Mouse (Mus musculus): ENCODE results near the gene Rnps1. TPM values are rescaled to one million over a fixed set of nuclear protein-coding genes. Genes with fewer than 3 reads are reported as not detected.
A peak's percentile ranks its signal among the peaks of the same experiment; 100 is the strongest.

Gene Rnps1
- polyA plus RNA-seq, 1 experiment from 2014 or later = 293 TPM

GRCm38 (mm10) chr17:24437016-24437415, 22.7 kb downstream of the Rnps1 start:
- Histone ChIP-seq H3K27me3 (replicated peaks) (no peaks in the 10 kb centered on the region), H3K9me3 (replicated peaks) (no peaks in the 10 kb centered on the region), H3K9ac (replicated peaks) (no peak overlapping the region), H3K4me2 (no peak overlapping the region), H3K36me3 (peaks cover 59% of the 10 kb centered on the region), H3K27ac (replicated peaks) (no peak overlapping the region), H3K4me3 (replicated peaks) (no peak overlapping the region), H3K4me1 (no peaks in the 10 kb centered on the region)
- ATAC-seq (ENCODE audit: low FRiP score) = 0 out of 2 replicates have a peak, but pooled peaks have one; percentile 26
- WGBS = 68% methylated on average over 5 of the region's 5 CpGs

GRCm38 (mm10) chr17:24440377-24440776, 26.0 kb downstream of the Rnps1 start:
- Histone ChIP-seq H3K36me3 (peaks cover 78% of the 10 kb centered on the region), H3K4me1 (no peaks in the 10 kb centered on the region), H3K4me3 (replicated peaks) (no peak overlapping the region), H3K27me3 (replicated peaks) (no peaks in the 10 kb centered on the region), H3K4me2 (no peak overlapping the region), H3K9ac (replicated peaks) (no peak overlapping the region), H3K27ac (replicated peaks) (no peak overlapping the region), H3K9me3 (replicated peaks) (no peaks in the 10 kb centered on the region)
- ATAC-seq (ENCODE audit: low FRiP score) = no peak
- 90% methylated on average over 8 of the region's 8 CpGs for WGBS

- Histone ChIP-seq H3K9ac (replicated peaks) (no peak overlapping the region), H3K9me3 (replicated peaks) (no peaks in the 10 kb centered on the region), H3K36me3 (peaks cover 84% of the 10 kb centered on the region), H3K4me3 (replicated peaks) (no peak overlapping the region), H3K4me1 (no peaks in the 10 kb centered on the region), H3K27me3 (replicated peaks) (no peaks in the 10 kb centered on the region), H3K27ac (replicated peaks) (no peak overlapping the region), H3K4me2 (no peak overlapping the region)
- ATAC-seq (ENCODE audit: low FRiP score) = no peak
- WGBS = 52% methylated on average over 2 of the region's 2 CpGs
Observed at GRCm38 (mm10) chr17:24441148-24441547, 26.8 kb downstream of the Rnps1 start.

- H3K36me3 ChIP-seq = peaks cover 87% of the 10 kb centered on the region
- H3K4me1 ChIP-seq = no peaks in the 10 kb centered on the region
- H3K4me2 ChIP-seq = no peak overlapping the region
- ATAC-seq (ENCODE audit: low FRiP score) = no peak
- no peak overlapping the region for H3K9ac ChIP-seq (replicated peaks)
- no peaks in the 10 kb centered on the region for H3K27me3 ChIP-seq (replicated peaks)
- no peak overlapping the region for H3K4me3 ChIP-seq (replicated peaks)
- WGBS = 89% methylated on average over 14 of the region's 14 CpGs
- no peaks in the 10 kb centered on the region for H3K9me3 ChIP-seq (replicated peaks)
- H3K27ac ChIP-seq (replicated peaks) = no peak overlapping the region
Observed at GRCm38 (mm10) chr17:24442107-24442506, 27.7 kb downstream of the Rnps1 start.

- Histone ChIP-seq H3K9me3 (replicated peaks) (no peaks in the 10 kb centered on the region), H3K4me1 (no peaks in the 10 kb centered on the region), H3K27ac (replicated peaks) (no peak within 1 kb of the TSS), H3K36me3 (peaks cover 87% of the 10 kb centered on the region), H3K4me2 (no peak within 1 kb of the TSS), H3K9ac (replicated peaks) (no peak within 1 kb of the TSS), H3K27me3 (replicated peaks) (no peaks in the 10 kb centered on the region), H3K4me3 (replicated peaks) (no peak within 1 kb of the TSS)
- no peak for ATAC-seq (ENCODE audit: low FRiP score)
- 88% methylated on average over 7 of the region's 7 CpGs for WGBS
Observed at GRCm38 (mm10) chr17:24442632-24443155, 28.3 kb downstream of the Rnps1 start, which contains the start of gene Dnase1l2. Gene Dnase1l2, minus strand, starts transcription at chr17:24443105.

- H3K4me1 ChIP-seq = no peaks in the 10 kb centered on the region
- peaks cover 88% of the 10 kb centered on the region for H3K36me3 ChIP-seq
- no peak overlapping the region for H3K4me2 ChIP-seq
- H3K4me3 ChIP-seq (replicated peaks) = no peak overlapping the region
- no peaks in the 10 kb centered on the region for H3K27me3 ChIP-seq (replicated peaks)
- no peaks in the 10 kb centered on the region for H3K9me3 ChIP-seq (replicated peaks)
- ATAC-seq (ENCODE audit: low FRiP score) = no peak
- WGBS = 94% methylated on average over 4 of the region's 4 CpGs
- H3K27ac ChIP-seq (replicated peaks) = no peak overlapping the region
- H3K9ac ChIP-seq (replicated peaks) = no peak overlapping the region
Observed at GRCm38 (mm10) chr17:24443409-24443808, 29.0 kb downstream of the Rnps1 start.

GRCm38 (mm10) chr17:24446590-24446989, 32.2 kb downstream of the Rnps1 start:
- H3K36me3 ChIP-seq = peaks cover 92% of the 10 kb centered on the region
- no peak overlapping the region for H3K27ac ChIP-seq (replicated peaks)
- H3K9ac ChIP-seq (replicated peaks) = no peak overlapping the region
- WGBS = 98% methylated on average over 8 of the region's 8 CpGs
- H3K27me3 ChIP-seq (replicated peaks) = no peaks in the 10 kb centered on the region
- no peak overlapping the region for H3K4me3 ChIP-seq (replicated peaks)
- ATAC-seq (ENCODE audit: low FRiP score) = no peak
- H3K9me3 ChIP-seq (replicated peaks) = no peaks in the 10 kb centered on the region
- no peak overlapping the region for H3K4me2 ChIP-seq
- 0 out of 2 replicates have a peak, but pooled peaks cover 5% of the 10 kb centered on the region for H3K4me1 ChIP-seq

GRCm38 (mm10) chr17:24449507-24449906, 35.1 kb downstream of the Rnps1 start:
- H3K9me3 ChIP-seq (replicated peaks) = no peaks in the 10 kb centered on the region
- no peak for ATAC-seq (ENCODE audit: low FRiP score)
- H3K9ac ChIP-seq (replicated peaks) = no peak overlapping the region
- peaks cover 32% of the 10 kb centered on the region for H3K4me1 ChIP-seq
- H3K36me3 ChIP-seq = peaks cover 70% of the 10 kb centered on the region
- H3K4me2 ChIP-seq = no peak overlapping the region
- H3K27ac ChIP-seq (replicated peaks) = no peak overlapping the region
- WGBS = 91% methylated on average over 6 of the region's 6 CpGs
- H3K27me3 ChIP-seq (replicated peaks) = no peaks in the 10 kb centered on the region
- H3K4me3 ChIP-seq (replicated peaks) = no peak overlapping the region

GRCm38 (mm10) chr17:24451220-24451619, 36.9 kb downstream of the Rnps1 start:
- no peak for ATAC-seq (ENCODE audit: low FRiP score)
- H3K9me3 ChIP-seq (replicated peaks) = no peaks in the 10 kb centered on the region
- whole genome bisulfite sequencing = 88% methylated on average over 6 of the region's 6 CpGs
- no peak overlapping the region for H3K27ac ChIP-seq (replicated peaks)
- no peak overlapping the region for H3K4me3 ChIP-seq (replicated peaks)
- no peak overlapping the region for H3K4me2 ChIP-seq
- peaks cover 39% of the 10 kb centered on the region for H3K4me1 ChIP-seq
- peaks cover 53% of the 10 kb centered on the region for H3K36me3 ChIP-seq
- H3K27me3 ChIP-seq (replicated peaks) = no peaks in the 10 kb centered on the region
- no peak overlapping the region for H3K9ac ChIP-seq (replicated peaks)

GRCm38 (mm10) chr17:24453372-24453771, 39.0 kb downstream of the Rnps1 start:
- Histone ChIP-seq H3K9me3 (replicated peaks) (no peaks in the 10 kb centered on the region), H3K4me2 (peak overlapping the region; percentile 67), H3K27ac (replicated peaks) (no peak overlapping the region), H3K27me3 (replicated peaks) (no peaks in the 10 kb centered on the region), H3K9ac (replicated peaks) (no peak overlapping the region), H3K4me1 (peaks cover 39% of the 10 kb centered on the region), H3K4me3 (replicated peaks) (peak overlapping the region; percentile 72), H3K36me3 (peaks cover 32% of the 10 kb centered on the region)
- no peak for ATAC-seq (ENCODE audit: low FRiP score)
- WGBS = 87% methylated on average over 2 of the region's 2 CpGs

GRCm38 (mm10) chr17:24454218-24454755, 39.9 kb downstream of the Rnps1 start:
- Histone ChIP-seq H3K27me3 (replicated peaks) (no peaks in the 10 kb centered on the region), H3K27ac (replicated peaks) (peak overlapping the region; percentile 92), H3K9me3 (replicated peaks) (no peaks in the 10 kb centered on the region), H3K4me3 (replicated peaks) (peak overlapping the region; percentile 72), H3K36me3 (peaks cover 23% of the 10 kb centered on the region), H3K9ac (replicated peaks) (peak overlapping the region; percentile 95), H3K4me1 (peaks cover 39% of the 10 kb centered on the region), H3K4me2 (peak overlapping the region; percentile 67)
- no peak for ATAC-seq (ENCODE audit: low FRiP score)
- WGBS = 8% methylated on average over 14 of the region's 14 CpGs

- H3K9me3 ChIP-seq (replicated peaks) = no peaks in the 10 kb centered on the region
- peaks cover 39% of the 10 kb centered on the region for H3K4me1 ChIP-seq
- under 1% methylated on average over 67 of the region's 67 CpGs for WGBS
- peaks cover 17% of the 10 kb centered on the region; the same call in 1 of the 2 replicates for H3K36me3 ChIP-seq
- H3K4me3 ChIP-seq (replicated peaks) = peak overlapping the region; percentile 72
- peak overlapping the region; percentile 95 for H3K9ac ChIP-seq (replicated peaks)
- peak; percentile 96 for ATAC-seq (ENCODE audit: low FRiP score)
- no peaks in the 10 kb centered on the region for H3K27me3 ChIP-seq (replicated peaks)
- H3K4me2 ChIP-seq = peak overlapping the region; percentile 67
- peak overlapping the region; percentile 92 for H3K27ac ChIP-seq (replicated peaks)
Observed at GRCm38 (mm10) chr17:24454756-24455522, 40.6 kb downstream of the Rnps1 start.

Measured in neural tube, embryonic 15.5 days (tissue).